Mouse (Mus musculus) c-Kit-negative CD71-positive TER-119-positive erythroid progenitor cells, embryonic 14.5 days (primary cell): Measurements from ENCODE around the gene Prkar2a.
A peak's percentile ranks its signal among the peaks of the same experiment; 100 is the strongest.

Experiments
- DNase-seq: peaks from one replicate; pipeline ENCODE4 v3.0.0-alpha.2; 2013; ENCODE audit warnings: low read depth, low spot score

The Prkar2a gene

GRCm38 (mm10) chr9:108795762-108796161 lies 106.6 kb downstream of the Prkar2a start:
- DNase-seq: peak; percentile 75

- DNase-seq: no peak
These were observed 107.4 kb downstream of the Prkar2a start for GRCm38 (mm10) chr9:108796351-108796981.

- DNase-seq: no peak
These were observed 108.4 kb downstream of the Prkar2a start for GRCm38 (mm10) chr9:108797477-108797876.

- DNase-seq: no peak
These were observed 109.5 kb downstream of the Prkar2a start for GRCm38 (mm10) chr9:108798508-108799075.

GRCm38 (mm10) chr9:108799564-108799963 lies 110.5 kb downstream of the Prkar2a start:
- DNase-seq: no peak
